Comparison of ENCODE assay signal across 8 mouse cellular contexts in the genomic region with DNA sequence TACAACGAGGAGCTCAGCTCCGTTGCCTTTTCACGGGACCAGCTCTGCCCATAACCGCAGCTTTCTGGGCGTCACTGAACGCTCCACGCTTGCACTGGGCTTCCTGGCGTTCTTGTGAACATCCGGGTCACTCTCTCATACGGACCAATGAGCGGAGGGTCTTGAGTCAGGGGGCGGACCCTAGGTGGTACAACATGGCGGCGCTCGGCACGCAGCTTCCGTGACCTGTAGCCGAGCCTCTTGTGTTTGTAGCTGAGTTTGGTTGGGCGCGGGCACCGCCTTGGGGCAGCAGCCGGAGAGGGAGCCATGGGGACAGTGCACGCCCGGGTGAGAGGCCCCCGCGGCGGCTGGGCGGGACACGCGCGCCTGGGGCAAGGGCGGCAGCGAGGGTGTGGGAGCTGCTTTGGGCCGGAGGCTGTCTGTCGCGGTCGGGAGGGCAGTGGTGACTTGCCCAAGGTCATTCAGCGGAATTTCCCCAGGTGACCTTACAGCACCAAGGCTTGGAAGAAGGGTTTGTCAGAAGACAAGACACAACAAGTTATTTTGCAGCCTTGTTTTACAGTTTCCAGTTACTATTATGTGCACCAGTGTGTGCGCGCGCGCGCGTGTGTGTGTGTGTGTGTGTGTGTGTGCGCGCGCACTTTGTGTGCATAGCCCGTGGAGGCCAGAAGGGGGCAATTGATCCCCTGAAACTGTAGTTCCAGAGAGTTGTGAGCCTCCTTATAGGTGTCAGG. TPM values are rescaled to one million over a fixed set of nuclear protein-coding genes. Genes with fewer than 3 reads are reported as not detected.
DNase-seq lines count a peak whose midpoint lies in the region; ATAC-seq and TF ChIP-seq lines count a peak whose summit lies in the region.

A gene (plus strand): TSS at position 184 of the 734 bp plus-strand sequence.

- no peak for TF ChIP-seq CTCF in ES-Bruce4 (IDR thresholded peaks at IDR 0.05; ENCODE audit: low read depth, low read length)
- TF ChIP-seq CTCF in liver, postnatal 0 days (IDR thresholded peaks at IDR 0.05; ENCODE audit: low read depth), result peak; percentile 42

- peak; percentile 85 for TF ChIP-seq POLR2A in ES-Bruce4 (IDR thresholded peaks at IDR 0.05; ENCODE audit: insufficient read depth, low read length)

- H3K9me3 ChIP-seq in ES-Bruce4 (replicated peaks; ENCODE audit: control insufficient read depth, insufficient read depth, low read length, poor library complexity, severe bottlenecking), result no peaks in the 10 kb centered on the region
- no peaks in the 10 kb centered on the region for H3K9me3 ChIP-seq in forebrain, embryonic 13.5 days (replicated peaks)
- H3K9me3 ChIP-seq in liver, postnatal 0 days (ENCODE audit: low read length), result no peaks in the 10 kb centered on the region
- no peaks in the 10 kb centered on the region for H3K9me3 ChIP-seq in neural tube, embryonic 14.5 days (ENCODE audit: control insufficient read depth, low read length)

- 4% methylated on average over 48 of the region's 48 CpGs for WGBS in forebrain, embryonic 13.5 days
- 4% methylated on average over 48 of the region's 48 CpGs for WGBS in large intestine, adult 2 months
- WGBS in liver, postnatal 0 days (ENCODE audit: insufficient replicate concordance), result 5% methylated on average over 48 of the region's 48 CpGs
- 4% methylated on average over 46 of the region's 48 CpGs for WGBS in neural tube, embryonic 14.5 days

- peaks cover 15% of the 10 kb centered on the region for H3K36me3 ChIP-seq in ES-Bruce4 (ENCODE audit: control insufficient read depth, insufficient read depth, low read length, poor library complexity, severe bottlenecking)
- peaks cover 19% of the 10 kb centered on the region for H3K36me3 ChIP-seq in forebrain, embryonic 13.5 days (ENCODE audit: poor library complexity, severe bottlenecking)
- peaks cover 11% of the 10 kb centered on the region for H3K36me3 ChIP-seq in liver, postnatal 0 days (replicated peaks; ENCODE audit: insufficient read depth, low read length)
- peaks cover 14% of the 10 kb centered on the region for H3K36me3 ChIP-seq in neural tube, embryonic 14.5 days (ENCODE audit: control insufficient read depth, insufficient read depth, low read length)

- peak; percentile 94 to 95 for DNase-seq in heart, postnatal 10 days
- DNase-seq in large intestine, adult 2 months (ENCODE audit: low read depth, low spot score), result peak; percentile 77
- DNase-seq in liver, postnatal 0 days, result peak; percentile 92
- peak; percentile 88 for DNase-seq in testis, postnatal 10 days (ENCODE audit: low spot score)

- intact Hi-C loops in heart, postnatal 10 days (cut with DNase I), result no loop called here

- peak within 1 kb of the TSS; percentile 75 for H3K9ac ChIP-seq in ES-Bruce4 (ENCODE audit: low read depth, poor library complexity, severe bottlenecking)
- peak within 1 kb of the TSS; percentile 81 for H3K9ac ChIP-seq in forebrain, embryonic 13.5 days
- H3K9ac ChIP-seq in liver, postnatal 0 days (replicated peaks), result peak within 1 kb of the TSS; percentile 78
- peak within 1 kb of the TSS; percentile 78 for H3K9ac ChIP-seq in neural tube, embryonic 14.5 days (replicated peaks; ENCODE audit: low read depth, low read length)

- peaks cover 9% of the 10 kb centered on the region for H3K4me1 ChIP-seq in ES-Bruce4 (ENCODE audit: control insufficient read depth, insufficient read depth, low read length)
- peaks cover 20% of the 10 kb centered on the region for H3K4me1 ChIP-seq in forebrain, embryonic 13.5 days
- H3K4me1 ChIP-seq in liver, postnatal 0 days (ENCODE audit: insufficient read depth), result peaks cover 17% of the 10 kb centered on the region
- H3K4me1 ChIP-seq in neural tube, embryonic 14.5 days (ENCODE audit: control insufficient read depth, insufficient read depth, low read length), result 0 out of 2 replicates have a peak, but pooled peaks cover 4% of the 10 kb centered on the region

- 0 out of 2 replicates have a peak, but pooled peaks have one; percentile 55 for TF ChIP-seq EP300 in ES-Bruce4 (IDR thresholded peaks at IDR 0.05; ENCODE audit: insufficient read depth, low read depth, low read length)
- TF ChIP-seq EP300 in liver, postnatal 0 days (IDR thresholded peaks at IDR 0.05; ENCODE audit: low read depth), result no peak

- peak within 1 kb of the TSS; percentile 99 for H3K4me3 ChIP-seq in ES-Bruce4 (ENCODE audit: low read depth, low read length)
- H3K4me3 ChIP-seq in forebrain, embryonic 13.5 days, result peak within 1 kb of the TSS; percentile 95
- peak within 1 kb of the TSS; percentile 87 for H3K4me3 ChIP-seq in liver, postnatal 0 days (ENCODE audit: low read depth, low read length)
- peak within 1 kb of the TSS; percentile 94 for H3K4me3 ChIP-seq in neural tube, embryonic 14.5 days (ENCODE audit: low read depth, low read length)

- peak within 1 kb of the TSS; percentile 80 for H3K4me2 ChIP-seq in forebrain, embryonic 13.5 days
- peak within 1 kb of the TSS; percentile 82 for H3K4me2 ChIP-seq in liver, postnatal 0 days (ENCODE audit: low read depth, low read length)
- H3K4me2 ChIP-seq in neural tube, embryonic 14.5 days (ENCODE audit: low read depth, low read length), result peak within 1 kb of the TSS; percentile 73

- H3K27me3 ChIP-seq in ES-Bruce4 (ENCODE audit: control insufficient read depth, insufficient read depth, low read length, poor library complexity, severe bottlenecking), result no peaks in the 10 kb centered on the region
- H3K27me3 ChIP-seq in forebrain, embryonic 13.5 days, result no peaks in the 10 kb centered on the region
- H3K27me3 ChIP-seq in liver, postnatal 0 days (ENCODE audit: insufficient read depth, low read length), result no peaks in the 10 kb centered on the region
- H3K27me3 ChIP-seq in neural tube, embryonic 14.5 days (ENCODE audit: control insufficient read depth, insufficient read depth, low read length), result no peaks in the 10 kb centered on the region

- H3K27ac ChIP-seq in ES-Bruce4 (ENCODE audit: insufficient read depth, low read length), result peak within 1 kb of the TSS; percentile 98
- H3K27ac ChIP-seq in forebrain, embryonic 13.5 days, result peak within 1 kb of the TSS; percentile 78
- peak within 1 kb of the TSS; percentile 99 for H3K27ac ChIP-seq in liver, postnatal 0 days (ENCODE audit: low read depth)
- peak within 1 kb of the TSS; percentile 86 for H3K27ac ChIP-seq in neural tube, embryonic 14.5 days (ENCODE audit: low read depth, low read length)

- peak; percentile 97 for ATAC-seq in cerebellum, adult (ENCODE audit: insufficient number of reproducible peaks, low FRiP score, low TSS enrichment)
- peak; percentile 99 for ATAC-seq in forebrain, embryonic 13.5 days
- peak; percentile 96 for ATAC-seq in liver, postnatal 0 days
- ATAC-seq in neural tube, embryonic 14.5 days (ENCODE audit: low read depth), result peak; percentile 99

RNA-seq across cellular contexts. Expression of the gene that starts here (rescaled TPM):
- polyA plus RNA-seq in ES-Bruce4 (2011; ENCODE audit: insufficient read depth, insufficient read length, low read depth, missing spikeins), result 114 and 120 TPM in 2 replicates
- 84.4 and 91.5 TPM in 2 replicates for polyA plus RNA-seq in forebrain, embryonic 13.5 days (2015; fragmentation: Nextera tagmentation; extraction: Ambion mirVana)
- 100 to 1,000 TPM; 254 to 262 TPM for total RNA-seq in heart, postnatal 10 days (2021)
- polyA plus RNA-seq in large intestine, adult 2 months (2012; rRNA removed), result 15.6 and 20.4 TPM in 2 replicates
- polyA plus RNA-seq in liver, postnatal 0 days (2015; fragmentation: Nextera tagmentation; extraction: Ambion mirVana), result 103 and 105 TPM in 2 replicates
- 55.2 and 63.2 TPM in 2 replicates for polyA plus RNA-seq in neural tube, embryonic 14.5 days (2014; fragmentation: Nextera tagmentation; extraction: Ambion mirVana)

Comparison
In these comparisons a context has a peak if more than half of its experiments do, and no peak if none do; other contexts are left out.
1. Peak in every context shown above with its lines: DNase-seq, ATAC-seq, H3K4me3 ChIP-seq and H3K27ac ChIP-seq.